Mouse (Mus musculus) left cerebral cortex, postnatal 4 days (tissue): Measurements from ENCODE around the gene Lrp10. TPM values are rescaled to one million over a fixed set of nuclear protein-coding genes. Genes with fewer than 3 reads are reported as not detected.

Experiments
- DNase-seq: peaks from one replicate; pipeline ENCODE4 v3.0.0-alpha.2; 2022
- intact Hi-C: fragments of 180-260 bp; cut with DNase I; formaldehyde crosslinking; loops from one replicate; pipeline ENCODE4 v1.15.1; 2025
- total RNA-seq, 2 experiments: library from RNA; stranded (reverse); gene quantifications; 2 replicates each; pipeline ENCODE4 v1.2.3; 2021

The Lrp10 gene
- total RNA-seq, 2 experiments from 2014 or later = 39.6 to 39.8 TPM

- intact Hi-C loops = no loop called here
- peak; percentile 63 for DNase-seq
These were observed 30.8 kb upstream of the Lrp10 start for GRCm38 (mm10) chr14:54432837-54433830.

DNA sequence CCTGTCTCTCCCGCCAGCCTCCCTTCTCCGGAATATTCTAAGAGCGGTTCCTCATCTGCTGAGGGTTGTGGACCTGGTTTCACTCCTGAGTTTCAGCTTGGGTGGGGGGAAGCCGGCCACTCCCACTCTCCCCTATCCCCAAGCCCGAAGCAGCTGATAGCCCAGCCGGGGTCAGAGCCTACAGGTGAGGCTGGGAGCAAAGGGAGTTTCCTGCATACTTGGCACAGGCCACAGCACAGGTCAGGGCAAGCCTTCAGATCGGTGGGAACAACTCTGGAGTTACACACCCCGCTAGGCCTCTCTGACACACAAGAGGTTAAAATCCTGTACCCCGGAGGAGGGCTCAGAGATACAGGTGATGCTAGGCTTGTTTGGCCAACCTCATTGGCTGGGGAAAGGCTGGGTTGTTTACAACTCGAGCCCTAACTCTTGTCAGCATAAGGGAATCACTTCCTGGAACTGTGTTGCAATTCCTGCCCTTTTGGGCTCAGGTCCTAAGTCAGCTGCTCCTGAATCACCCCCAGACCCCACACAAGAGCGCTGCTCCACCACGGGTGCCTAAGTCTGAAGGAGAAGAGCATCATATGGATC, 29.9 kb upstream of the Lrp10 start:
- no peak for DNase-seq
- intact Hi-C loops = no loop called here

DNA sequence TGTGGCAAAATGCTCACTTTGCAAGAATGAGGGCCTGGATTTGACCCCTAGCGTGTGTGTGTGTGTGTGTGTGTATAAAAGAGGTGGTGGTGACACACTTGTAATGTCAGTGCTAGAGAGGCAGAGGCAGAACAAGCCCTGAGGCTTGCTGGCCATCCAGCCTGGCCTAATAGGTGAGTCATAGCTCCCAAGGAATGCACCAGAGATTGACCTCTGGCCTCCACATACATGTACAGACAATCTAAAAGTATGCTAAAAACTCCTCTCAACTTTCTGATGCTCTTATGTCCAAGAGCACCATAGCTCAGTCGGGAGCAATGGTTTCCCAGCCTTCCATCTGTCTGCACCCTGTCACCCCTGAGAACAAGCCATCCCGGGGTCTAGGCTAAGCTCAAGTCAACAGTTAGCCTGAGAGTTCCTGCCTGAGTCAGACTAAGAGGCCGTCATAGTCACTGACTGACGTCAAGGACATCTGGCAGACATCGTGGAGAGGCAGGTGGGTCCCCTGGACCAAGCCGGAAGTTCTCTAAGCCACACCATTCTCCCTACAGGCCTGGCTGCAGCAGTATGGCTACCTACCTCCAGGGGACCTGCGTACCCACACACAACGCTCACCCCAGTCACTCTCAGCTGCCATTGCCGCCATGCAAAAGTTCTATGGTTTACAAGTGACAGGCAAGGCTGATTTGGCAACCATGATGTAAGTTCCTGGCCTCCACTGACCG, 28.6 kb upstream of the Lrp10 start:
- no peak for DNase-seq
- intact Hi-C loops = no loop called here

DNA sequence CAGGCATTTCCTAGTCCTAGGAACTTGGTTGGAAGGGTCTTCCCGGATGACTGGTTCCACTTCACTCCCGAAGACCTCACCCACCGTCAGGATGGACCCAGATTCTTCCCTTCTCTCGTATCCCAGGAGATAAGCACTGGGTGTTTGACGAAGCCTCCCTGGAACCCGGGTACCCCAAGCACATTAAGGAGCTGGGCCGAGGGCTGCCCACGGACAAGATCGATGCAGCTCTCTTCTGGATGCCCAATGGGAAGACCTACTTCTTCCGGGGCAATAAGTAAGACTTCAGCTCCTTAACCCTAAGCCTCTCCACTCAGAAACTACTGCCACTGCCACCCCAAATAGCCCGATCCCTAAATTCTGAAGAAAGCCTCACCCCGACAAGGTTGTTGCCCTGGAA, 24.8 kb upstream of the Lrp10 start:
- DNase-seq = no peak
- intact Hi-C loops = no loop called here

- intact Hi-C loops = no loop called here
- no peak for DNase-seq
These were observed 24.3 kb upstream of the Lrp10 start for GRCm38 (mm10) chr14:54439610-54440009.

GRCm38 (mm10) chr14:54440538-54440937, 23.4 kb upstream of the Lrp10 start:
- no peak for DNase-seq
- intact Hi-C loops = no loop called here

- intact Hi-C loops = no loop called here
- DNase-seq = no peak
These were observed 22.6 kb upstream of the Lrp10 start for GRCm38 (mm10) chr14:54441365-54441764.

- DNase-seq = no peak
- intact Hi-C loops = no loop called here
These were observed 21.4 kb upstream of the Lrp10 start for GRCm38 (mm10) chr14:54442548-54442947.

- DNase-seq = no peak
- intact Hi-C loops = no loop called here
These were observed 20.7 kb upstream of the Lrp10 start for GRCm38 (mm10) chr14:54443196-54443595.

GRCm38 (mm10) chr14:54443712-54444618, 20.0 kb upstream of the Lrp10 start:
- no peak for DNase-seq
- intact Hi-C loops = no loop called here

GRCm38 (mm10) chr14:54445476-54445875, 18.5 kb upstream of the Lrp10 start:
- DNase-seq = no peak
- intact Hi-C loops = no loop called here

- DNase-seq = no peak
These were observed 10.4 kb upstream of the Lrp10 start for GRCm38 (mm10) chr14:54453566-54453965.

GRCm38 (mm10) chr14:54454669-54455528, 9.0 kb upstream of the Lrp10 start:
- intact Hi-C loops = loop anchor here (10.0 kb wide), 1 partner anchor 390 kb away; no protein-coding TSS in a partner anchor
- no peak for DNase-seq

More at GRCm38 (mm10) chr14:54453566-54453965, 10.4 kb upstream of the Lrp10 start:
- intact Hi-C loops = loop anchor here (10.0 kb wide), 1 partner anchor 389 kb away; no protein-coding TSS in a partner anchor

DNA sequence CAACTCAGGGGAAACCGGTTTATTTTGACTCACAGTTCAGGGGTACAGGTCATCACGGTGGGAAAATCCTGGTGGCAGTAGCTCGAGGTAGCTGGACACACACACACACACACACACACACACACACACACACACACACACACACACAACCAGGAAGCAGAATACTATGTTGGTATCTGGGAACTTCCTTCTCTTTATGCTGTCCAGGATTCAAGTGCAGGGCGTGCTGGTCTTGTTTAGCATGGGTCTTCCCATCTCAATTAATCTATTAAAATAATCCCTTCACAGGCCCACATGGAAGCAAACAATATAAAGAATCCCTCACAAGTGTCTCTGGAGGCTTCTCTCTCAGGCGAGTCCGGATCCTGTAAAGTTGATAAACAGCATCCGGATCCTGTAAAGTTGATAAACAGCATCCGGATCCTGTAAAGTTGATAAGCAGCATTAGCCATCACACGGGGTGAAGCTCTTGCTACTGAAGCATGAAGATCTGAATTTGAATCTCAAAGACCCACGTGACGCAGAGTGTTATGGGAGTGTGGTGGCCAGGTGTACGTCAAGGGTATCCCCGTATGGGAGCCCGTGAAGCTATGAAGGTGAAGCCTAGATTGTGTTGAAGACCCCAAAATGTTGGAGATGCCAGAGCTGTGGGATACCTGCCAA, 5.9 kb upstream of the Lrp10 start:
- intact Hi-C loops = loop anchor here (10.0 kb wide), 1 partner anchor 393 kb away; no protein-coding TSS in a partner anchor
- DNase-seq = no peak

GRCm38 (mm10) chr14:54462146-54462545, 1.8 kb upstream of the Lrp10 start:
- intact Hi-C loops = no loop called here
- DNase-seq = no peak

DNA sequence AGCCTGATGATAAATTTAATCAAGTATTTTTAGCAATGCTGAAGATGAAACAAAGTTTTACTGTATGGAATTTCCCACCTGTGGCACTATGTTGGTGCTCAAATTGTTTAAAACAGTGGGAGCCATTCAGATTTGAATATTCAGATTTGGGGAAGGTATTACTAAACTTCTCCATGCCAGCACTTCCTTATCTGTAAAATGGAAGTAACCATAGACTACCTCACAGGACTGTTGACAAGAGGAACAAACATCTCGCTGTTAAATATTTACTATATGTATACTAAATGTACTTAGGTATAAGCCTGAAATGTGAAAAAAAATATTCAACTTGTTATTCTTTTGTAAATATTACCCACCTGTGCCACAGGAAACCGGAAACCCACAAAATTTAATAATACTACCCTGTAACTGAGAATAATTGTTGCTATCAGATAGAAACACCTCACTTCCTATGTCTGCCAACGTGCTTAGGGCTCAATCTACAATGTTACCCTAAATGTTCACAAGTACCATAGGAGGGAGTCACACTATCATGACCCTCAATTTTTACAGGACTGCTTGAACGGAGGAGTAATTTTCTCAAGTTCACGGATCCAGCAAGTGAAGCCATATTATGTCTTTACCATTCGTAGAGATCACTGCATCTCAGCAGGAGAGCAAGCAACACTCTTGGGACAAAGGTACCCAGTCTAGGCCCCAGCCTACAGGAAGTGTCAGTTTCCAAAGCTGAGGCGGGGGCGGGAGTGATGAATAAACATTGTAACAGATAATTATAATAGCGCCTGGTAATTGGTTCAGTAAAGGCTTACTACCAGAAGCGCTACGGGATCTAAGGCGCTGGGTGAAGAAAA, 604 bp upstream of the Lrp10 start:
- no peak for DNase-seq
- intact Hi-C loops = no loop called here

DNA sequence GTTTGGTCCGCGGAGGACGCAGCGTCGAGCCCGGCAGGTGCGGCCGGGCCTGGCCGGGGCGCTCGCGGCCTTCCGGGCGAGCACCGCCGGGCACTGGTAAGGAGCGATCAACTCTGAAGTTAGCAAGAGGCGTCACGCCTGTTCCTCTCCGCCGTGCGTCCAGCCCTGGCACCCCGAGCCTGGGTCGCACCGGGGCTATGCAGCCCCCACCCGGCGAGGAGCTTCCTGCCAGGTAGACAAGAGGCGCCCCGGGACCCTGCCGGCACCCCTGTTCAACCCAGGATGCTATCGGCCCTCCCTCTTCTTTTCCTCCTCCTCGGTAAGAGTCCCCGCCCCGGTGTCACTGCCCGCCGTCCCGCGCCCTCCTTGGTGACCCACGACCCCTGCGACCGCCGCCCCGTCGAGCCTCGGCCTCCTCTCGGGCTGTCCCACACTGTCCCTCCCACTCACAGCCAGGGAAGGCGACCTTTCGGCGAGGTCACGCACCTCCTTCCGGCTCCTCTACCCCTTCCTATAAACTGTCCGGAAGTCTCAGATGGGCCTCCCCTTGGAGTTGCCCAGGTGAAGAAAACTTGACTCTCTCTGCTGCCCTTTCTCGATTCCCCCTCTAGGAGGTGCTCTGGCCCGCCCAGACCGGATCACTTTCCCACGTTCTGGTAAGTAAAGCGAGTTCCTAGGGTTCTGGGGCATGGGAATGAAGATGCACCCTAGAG, 512 bp downstream of the Lrp10 start:
- DNase-seq = peak; percentile 59
- intact Hi-C loops = no loop called here
